Mouse (Mus musculus) adrenal gland, adult (tissue): ENCODE data around the gene Syngr3.
"Not testable (repeated sequence)": the region's sequence is repeated elsewhere in the genome, so short reads cannot be mapped to it uniquely, and the experiment has no call there.

Source experiments
- DNase-seq, 2 experiments: peaks; one replicate each; pipeline ENCODE4 v3.0.0; 2022 to 2023; ENCODE audit warnings: low spot score in 1 of 2; ENCODE audit not compliant: inconsistent age in 2 of 2

The Syngr3 gene

GRCm38 (mm10) chr17:24720616-24721015, 30.9 kb upstream of the Syngr3 start:
- peak in 1 of 2 experiments; percentile 80 for DNase-seq

- peak; percentile 99 for DNase-seq
Observed at GRCm38 (mm10) chr17:24719494-24720222, 29.9 kb upstream of the Syngr3 start.

- DNase-seq = not testable (repeated sequence)
Observed at GRCm38 (mm10) chr17:24718938-24719337, 29.2 kb upstream of the Syngr3 start.

GRCm38 (mm10) chr17:24717943-24718342, 28.2 kb upstream of the Syngr3 start, which contains the start of the genes Rnf151 and Rps2:
Gene Rnf151 (minus strand): TSS chr17:24718063.
Gene Rps2 (plus strand): TSS chr17:24718116.
- DNase-seq = no peak

GRCm38 (mm10) chr17:24716166-24716682, 26.5 kb upstream of the Syngr3 start:
- DNase-seq = no peak

GRCm38 (mm10) chr17:24715556-24715955, 25.8 kb upstream of the Syngr3 start:
- no peak for DNase-seq

- peak in 1 of 2 experiments; percentile 53 for DNase-seq
Observed at GRCm38 (mm10) chr17:24708646-24709045, 18.9 kb upstream of the Syngr3 start.

GRCm38 (mm10) chr17:24707801-24708425, 18.2 kb upstream of the Syngr3 start:
- no peak for DNase-seq

GRCm38 (mm10) chr17:24706982-24707800, 17.4 kb upstream of the Syngr3 start, which contains the start of gene Tbl3:
Gene Tbl3 (minus strand): TSS chr17:24707660.
- peak; percentile 93 to 98 for DNase-seq

- no peak for DNase-seq
Observed at GRCm38 (mm10) chr17:24705821-24706220, 16.1 kb upstream of the Syngr3 start.

GRCm38 (mm10) chr17:24701251-24701650, 11.5 kb upstream of the Syngr3 start:
- DNase-seq = no peak

GRCm38 (mm10) chr17:24699473-24699872, 9.7 kb upstream of the Syngr3 start:
- DNase-seq = peak in 1 of 2 experiments; percentile 52

- no peak for DNase-seq
Observed at GRCm38 (mm10) chr17:24698715-24699114, 9.0 kb upstream of the Syngr3 start.

GRCm38 (mm10) chr17:24697985-24698384, 8.2 kb upstream of the Syngr3 start:
- no peak for DNase-seq

GRCm38 (mm10) chr17:24696011-24696697, 6.4 kb upstream of the Syngr3 start, which contains the start of the genes Gfer and Noxo1:
Gene Gfer (minus strand): TSS chr17:24696156.
Gene Noxo1 (plus strand): TSS chr17:24696234.
- peak; percentile 93 to 97 for DNase-seq

GRCm38 (mm10) chr17:24695326-24696010, 5.7 kb upstream of the Syngr3 start:
- DNase-seq = peak in 1 of 2 experiments; percentile 68

GRCm38 (mm10) chr17:24692385-24692784, 2.6 kb upstream of the Syngr3 start:
- DNase-seq = no peak

- no peak for DNase-seq
Observed at GRCm38 (mm10) chr17:24687599-24687998, 2.2 kb downstream of the Syngr3 start.

GRCm38 (mm10) chr17:24687146-24687595, 2.6 kb downstream of the Syngr3 start:
- DNase-seq = peak; percentile 70 to 84

- peak in 1 of 2 experiments; percentile 33 for DNase-seq
Observed at GRCm38 (mm10) chr17:24686514-24686913, 3.2 kb downstream of the Syngr3 start.
